Mouse (Mus musculus) cerebellum, adult (tissue): ENCODE data around the gene Scyl3.

Source experiments
- ATAC-seq: cut with Nextera tagmentation; 2 replicates; pipeline ENCODE4 v1.9.2; 2017; ENCODE audit warnings: mild to moderate bottlenecking, moderate library complexity, mixed read lengths; ENCODE audit not compliant: insufficient number of reproducible peaks, low FRiP score, low TSS enrichment

Gene Scyl3

GRCm38 (mm10) chr1:163928846-163929245, at the start of gene Scyl3:
Gene Scyl3 (plus strand): TSS chr1:163929100.
- no peak for ATAC-seq

GRCm38 (mm10) chr1:163889629-163890028, 39.3 kb upstream of the Scyl3 start:
- ATAC-seq: no peak

GRCm38 (mm10) chr1:163893294-163893693, 35.6 kb upstream of the Scyl3 start:
- no peak for ATAC-seq

- no peak for ATAC-seq
These were observed 34.9 kb upstream of the Scyl3 start for GRCm38 (mm10) chr1:163893774-163894527.

GRCm38 (mm10) chr1:163898291-163898764, 30.6 kb upstream of the Scyl3 start:
- no peak for ATAC-seq

- ATAC-seq: no peak
These were observed 29.3 kb upstream of the Scyl3 start for GRCm38 (mm10) chr1:163899575-163899974.

GRCm38 (mm10) chr1:163900168-163900567, 28.7 kb upstream of the Scyl3 start:
- no peak for ATAC-seq

- no peak for ATAC-seq
These were observed 25.5 kb upstream of the Scyl3 start for GRCm38 (mm10) chr1:163903411-163903810.

GRCm38 (mm10) chr1:163907007-163907811, 21.7 kb upstream of the Scyl3 start:
- ATAC-seq: no peak

GRCm38 (mm10) chr1:163908389-163908788, 20.5 kb upstream of the Scyl3 start:
- no peak for ATAC-seq

- ATAC-seq: no peak
These were observed 18.6 kb upstream of the Scyl3 start for GRCm38 (mm10) chr1:163910343-163910742.

GRCm38 (mm10) chr1:163910785-163911184, 18.1 kb upstream of the Scyl3 start:
- ATAC-seq: no peak

GRCm38 (mm10) chr1:163911981-163912380, 16.9 kb upstream of the Scyl3 start:
- ATAC-seq: no peak

- ATAC-seq: no peak
These were observed 11.3 kb upstream of the Scyl3 start for GRCm38 (mm10) chr1:163917349-163918160.

- ATAC-seq: no peak
These were observed 4.8 kb upstream of the Scyl3 start for GRCm38 (mm10) chr1:163924093-163924492.

GRCm38 (mm10) chr1:163929636-163930457, 947 bp downstream of the Scyl3 start:
- peak; percentile 92 for ATAC-seq

GRCm38 (mm10) chr1:163930458-163930794, 1.5 kb downstream of the Scyl3 start:
- ATAC-seq: no peak

GRCm38 (mm10) chr1:163931801-163932200, 2.9 kb downstream of the Scyl3 start:
- ATAC-seq: no peak

GRCm38 (mm10) chr1:163934591-163934990, 5.7 kb downstream of the Scyl3 start:
- ATAC-seq: no peak

GRCm38 (mm10) chr1:163942056-163942455, 13.2 kb downstream of the Scyl3 start:
- ATAC-seq: no peak
